Mouse (Mus musculus): ENCODE results near the gene Lin9. TPM values are rescaled to one million over a fixed set of nuclear protein-coding genes. Genes with fewer than 3 reads are reported as not detected.
"Not testable (repeated sequence)": the region's sequence is repeated elsewhere in the genome, so short reads cannot be mapped to it uniquely, and the experiment has no call there.

Gene Lin9
- 1 to 10 TPM; 2.7 to 4.6 (median 3.6) TPM for total RNA-seq (2022)

DNA sequence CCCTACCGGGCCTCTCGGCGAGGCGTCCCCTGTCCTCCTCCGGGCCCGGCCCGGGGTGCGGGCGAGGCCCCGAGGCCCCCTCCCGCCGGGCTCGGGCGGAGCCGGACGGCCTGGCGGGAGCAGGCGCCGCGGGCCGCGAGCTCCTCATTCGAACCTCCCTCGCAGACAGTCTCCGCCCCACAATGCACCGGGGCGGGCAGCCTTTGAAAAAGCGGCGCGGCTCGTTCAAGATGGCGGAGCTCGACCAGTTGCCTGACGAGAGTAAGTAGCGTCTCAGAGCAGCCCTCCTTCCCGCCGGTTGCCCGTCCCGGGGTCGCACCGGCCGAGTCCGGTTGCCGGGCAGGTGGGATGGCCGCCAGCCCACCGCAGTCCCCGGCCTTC, at the start of gene Lin9:
Gene Lin9, plus strand, starts transcription at position 14 of the 381 bp plus-strand sequence.
- DNase-seq (ENCODE audit: low spot score in 2 of 2), result peak; percentile 77 to 82

DNA sequence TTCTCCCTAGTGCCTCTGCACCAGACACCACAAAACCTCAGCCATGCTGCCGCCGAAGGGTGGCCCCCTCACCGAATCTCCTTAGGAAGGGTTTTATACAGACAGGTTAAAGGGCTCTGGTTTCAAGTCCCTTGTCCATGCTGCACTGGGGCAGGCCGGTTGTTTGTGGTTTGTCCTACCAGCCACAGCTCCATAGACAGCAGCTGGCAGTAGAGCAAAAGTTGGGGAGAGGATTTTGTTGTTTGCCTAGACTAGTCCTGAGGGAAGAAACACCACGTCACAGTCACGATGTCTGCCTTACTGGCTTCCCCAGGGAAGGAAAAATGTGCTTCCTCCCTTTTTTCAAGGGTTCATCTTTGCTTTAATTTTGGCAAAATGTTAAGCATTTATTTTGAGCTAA, 40.4 kb upstream of the Lin9 start:
- no peak for DNase-seq (ENCODE audit: low spot score in 2 of 2)

- DNase-seq (ENCODE audit: low spot score in 2 of 2), result no peak
These were observed 39.1 kb upstream of the Lin9 start for GRCm38 (mm10) chr1:180601806-180602205.

- DNase-seq (ENCODE audit: low spot score in 2 of 2), result peak; percentile 71 to 75
These were observed 36.4 kb upstream of the Lin9 start for GRCm38 (mm10) chr1:180604579-180604978.

- DNase-seq (ENCODE audit: low spot score in 2 of 2), result no peak
These were observed 34.8 kb upstream of the Lin9 start for GRCm38 (mm10) chr1:180606106-180606505.

DNA sequence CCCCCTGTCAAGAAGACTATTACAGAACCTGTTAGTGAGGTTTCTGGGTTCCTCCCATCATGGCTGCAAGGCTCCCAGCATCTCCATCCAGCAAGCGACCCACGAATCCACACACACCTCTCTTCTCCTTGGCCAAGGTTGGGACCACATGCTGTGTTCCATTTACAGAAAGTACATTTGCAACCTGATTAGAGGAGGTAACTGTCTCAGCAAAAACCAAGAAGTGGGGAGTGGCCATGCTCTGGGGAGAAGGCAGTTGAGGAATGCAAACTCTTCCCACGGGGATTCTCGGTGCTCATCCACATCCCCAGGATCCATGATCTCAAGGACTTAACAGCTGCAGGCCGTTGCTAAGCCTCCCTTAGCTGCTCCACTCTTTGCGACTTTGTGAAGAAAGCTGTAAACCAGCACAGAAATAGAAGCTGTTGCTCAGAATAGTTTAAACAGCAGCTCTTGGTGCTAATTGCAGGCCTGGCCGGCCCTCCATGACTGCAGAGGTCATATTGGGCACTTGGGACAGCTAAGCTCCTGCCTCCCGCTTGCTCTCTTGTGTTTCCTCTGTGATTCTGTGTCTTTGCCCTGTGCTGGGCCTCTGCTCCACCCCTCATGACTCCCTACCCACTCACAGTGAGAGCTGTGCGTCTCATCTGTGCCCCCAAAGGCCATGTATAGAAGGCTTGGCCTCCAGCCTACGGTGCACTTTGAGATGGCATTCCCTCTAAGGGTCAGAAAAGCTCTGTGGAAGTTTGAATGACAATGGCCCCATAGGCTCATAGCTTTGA, 34.0 kb upstream of the Lin9 start:
- no peak for DNase-seq (ENCODE audit: low spot score in 2 of 2)

- DNase-seq (ENCODE audit: low spot score in 2 of 2), result no peak
These were observed 33.4 kb upstream of the Lin9 start for GRCm38 (mm10) chr1:180607578-180607879.

DNA sequence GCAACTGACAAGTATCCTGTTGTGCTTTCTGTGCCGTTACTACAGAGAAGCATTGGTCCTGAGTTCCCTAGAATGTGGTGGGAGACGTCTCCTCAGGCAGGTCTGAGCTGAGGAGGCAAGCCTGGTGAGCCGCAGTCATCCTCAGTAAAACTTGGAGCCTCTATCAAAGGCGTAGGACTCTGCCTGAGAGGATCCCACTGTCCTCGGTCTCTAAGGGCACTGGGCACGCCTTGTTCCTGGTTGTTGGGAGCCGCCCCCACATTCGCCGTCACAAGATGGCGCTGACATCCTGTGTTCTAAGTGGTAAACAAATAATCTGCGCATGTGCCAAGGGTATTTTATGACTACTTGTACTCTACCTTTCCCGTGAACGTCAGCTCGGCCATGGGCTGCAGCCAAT, 29.1 kb upstream of the Lin9 start:
- not testable (repeated sequence) for DNase-seq (ENCODE audit: low spot score in 2 of 2)

- no peak for DNase-seq (ENCODE audit: low spot score in 2 of 2)
These were observed 24.2 kb upstream of the Lin9 start for GRCm38 (mm10) chr1:180616762-180617161.

DNA sequence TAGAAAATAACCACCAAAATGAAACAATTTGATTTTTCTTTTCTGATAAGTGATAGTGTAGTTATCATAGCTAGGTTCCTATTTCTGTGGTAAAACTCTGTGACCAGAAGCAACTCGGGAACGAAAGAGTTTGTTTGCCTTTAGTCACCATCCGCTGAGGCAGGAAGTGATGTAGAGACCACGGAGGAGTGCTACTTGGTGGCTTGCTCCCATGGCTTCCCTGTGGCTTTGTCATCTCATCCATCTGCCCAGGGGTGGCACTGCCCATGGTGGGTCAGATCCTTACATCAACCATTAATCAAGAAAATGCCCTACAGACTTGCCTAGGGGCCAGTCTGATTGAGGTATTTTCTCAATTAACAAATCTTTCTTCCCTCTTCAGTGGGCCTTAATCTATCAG, 18.6 kb upstream of the Lin9 start:
- DNase-seq (ENCODE audit: low spot score in 2 of 2), result no peak

- DNase-seq (ENCODE audit: low spot score in 2 of 2), result no peak
These were observed 17.0 kb upstream of the Lin9 start for GRCm38 (mm10) chr1:180623911-180624310.

DNA sequence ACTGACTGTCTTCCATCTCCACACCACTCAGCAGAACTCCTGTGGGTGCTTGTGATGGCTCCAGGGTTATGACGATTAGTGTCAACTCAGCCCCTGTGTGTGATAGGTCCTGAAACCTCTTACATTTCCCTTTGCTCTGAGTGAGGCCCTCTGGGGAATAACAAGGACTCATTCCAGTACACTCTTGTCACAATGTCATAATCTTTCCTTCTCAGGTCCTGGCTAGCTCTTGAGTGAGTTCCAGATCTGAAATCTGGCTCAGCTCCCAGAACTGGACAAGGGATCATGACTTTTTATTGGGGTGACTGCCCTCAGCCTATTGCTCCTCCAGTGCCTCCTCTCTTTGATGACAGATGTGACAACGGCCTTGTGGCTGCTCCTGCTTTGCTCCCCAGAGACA, 14.8 kb upstream of the Lin9 start:
- DNase-seq (ENCODE audit: low spot score in 2 of 2), result no peak

DNA sequence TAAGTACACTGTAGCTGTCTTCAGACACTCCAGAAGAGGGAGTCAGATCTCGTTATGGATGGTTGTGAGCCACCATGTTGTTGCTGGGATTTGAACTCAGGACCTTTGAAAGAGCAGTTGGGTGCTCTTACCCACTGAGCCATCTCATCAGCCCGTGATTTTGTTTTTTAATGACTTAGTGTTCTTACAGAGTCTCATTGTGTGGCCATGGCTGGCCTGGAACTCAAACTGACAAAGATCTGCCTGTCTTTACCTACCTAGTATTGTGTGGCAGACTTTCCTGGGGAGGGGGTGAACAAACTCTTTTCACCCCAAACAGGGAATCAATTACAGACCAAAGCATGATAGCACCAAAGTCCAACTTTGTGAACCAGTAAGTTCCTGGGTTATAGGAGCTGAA, 3.2 kb upstream of the Lin9 start:
- not testable (repeated sequence) for DNase-seq (ENCODE audit: low spot score in 2 of 2)

DNA sequence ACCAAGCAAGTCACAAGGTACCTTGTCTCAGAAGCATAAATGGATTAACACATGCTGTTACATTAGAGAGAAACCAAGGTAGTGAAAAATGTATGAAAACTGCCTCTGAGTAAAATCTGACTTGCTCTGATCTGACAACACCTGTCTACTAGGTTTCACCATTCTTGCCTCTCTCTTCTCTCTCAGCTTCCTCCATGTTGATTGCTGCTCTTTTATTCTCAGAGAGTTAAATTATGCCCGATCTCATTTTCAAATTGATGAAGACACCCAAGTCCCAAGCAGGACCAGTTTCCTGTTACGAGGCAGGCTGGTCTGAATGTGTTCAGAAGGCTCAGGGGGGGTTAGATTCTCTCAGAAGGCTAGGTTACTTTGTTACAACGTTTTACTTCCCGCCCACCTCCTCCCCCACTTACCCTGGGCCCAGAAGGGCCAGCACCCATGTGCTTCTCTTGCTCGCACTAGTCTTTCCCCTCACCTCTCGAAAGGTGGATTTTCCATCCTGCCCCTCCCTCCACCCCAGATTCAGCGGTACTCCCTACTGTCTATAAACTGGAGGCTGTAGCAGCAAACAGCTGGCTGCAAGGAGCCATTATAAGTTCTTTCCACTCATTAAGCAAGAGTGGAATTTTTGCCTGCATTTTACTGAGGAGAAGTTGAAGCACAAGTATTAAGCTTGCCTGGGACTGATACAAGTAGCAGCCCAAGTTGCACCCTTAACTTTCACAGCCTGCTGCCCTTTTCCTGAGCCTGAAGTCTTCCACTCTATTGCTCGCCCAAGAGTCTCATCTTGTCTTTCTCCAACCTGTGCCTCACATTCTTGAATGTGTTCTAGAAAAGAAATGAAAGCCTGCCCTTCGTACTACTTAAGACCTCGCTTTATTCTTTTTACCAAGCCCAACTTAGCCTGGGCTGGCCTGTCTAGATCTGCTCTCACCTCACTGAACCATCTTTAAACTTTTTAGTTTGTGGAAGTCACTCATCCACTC, 1.2 kb upstream of the Lin9 start:
- DNase-seq (ENCODE audit: low spot score in 2 of 2), result no peak

DNA sequence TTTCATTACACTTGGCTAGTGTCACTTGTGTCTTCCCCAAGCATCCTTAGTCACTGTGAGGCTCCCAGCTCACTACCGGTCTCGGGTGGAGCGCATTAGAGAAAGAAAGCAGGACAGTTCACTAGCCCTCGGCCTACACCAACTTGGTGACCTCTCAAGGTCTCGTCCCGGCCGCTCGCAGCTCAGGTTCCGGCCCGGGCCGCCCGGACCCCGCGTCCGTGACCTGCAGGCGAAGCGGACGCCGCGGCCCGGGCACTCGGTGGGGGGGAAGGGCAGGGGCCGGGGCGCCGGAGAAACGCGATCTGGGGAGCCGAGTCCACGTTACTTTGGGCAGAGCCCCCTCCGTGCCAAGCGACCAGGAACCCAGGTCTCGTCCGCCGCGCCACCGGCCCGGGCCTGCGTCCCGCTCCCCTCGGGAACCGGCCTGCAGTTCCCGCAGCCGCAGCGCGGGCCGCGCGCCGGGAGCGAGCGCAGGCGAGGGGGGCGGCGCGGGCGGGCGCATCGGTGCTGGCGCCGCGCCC, 285 bp upstream of the Lin9 start:
- DNase-seq (ENCODE audit: low spot score in 2 of 2), result peak in 1 of 2 experiments; percentile 5

DNA sequence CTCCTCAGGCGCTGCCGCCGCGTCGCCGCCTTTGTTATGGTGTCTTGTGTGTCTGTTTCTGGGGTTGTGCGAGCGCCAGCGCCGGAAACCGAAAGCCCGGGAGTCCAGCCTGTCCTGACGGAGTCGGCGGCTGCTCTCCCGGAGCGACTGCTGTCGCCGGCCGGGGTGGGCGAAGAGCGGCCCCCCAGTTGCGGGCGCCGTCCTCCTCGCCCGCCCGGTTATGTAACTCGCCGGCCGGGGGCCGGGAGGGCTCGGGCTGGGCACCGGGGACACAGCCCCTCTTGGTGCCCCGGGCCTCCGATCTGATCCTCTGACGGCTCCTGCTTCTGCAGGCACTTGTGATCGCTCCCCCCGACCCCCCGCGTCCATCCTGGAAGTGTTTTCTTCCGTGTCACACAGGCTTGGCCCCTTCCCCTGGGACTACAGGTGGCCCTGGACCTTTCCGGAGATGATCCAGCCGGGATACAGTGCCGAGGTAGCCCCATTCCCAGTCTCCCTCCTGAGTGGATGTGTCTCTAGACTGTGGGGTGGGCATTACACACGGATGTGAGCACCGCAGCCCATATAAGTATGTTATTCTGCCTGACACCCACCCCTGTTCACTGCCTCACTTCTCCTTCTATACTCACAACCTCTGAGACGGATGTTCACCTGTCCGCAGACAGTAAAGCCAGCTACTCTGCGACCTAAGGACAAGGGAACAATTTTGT, 723 bp downstream of the Lin9 start:
- DNase-seq (ENCODE audit: low spot score in 2 of 2), result no peak

- DNase-seq (ENCODE audit: low spot score in 2 of 2), result no peak
These were observed 1.2 kb downstream of the Lin9 start for GRCm38 (mm10) chr1:180642228-180642564.

DNA sequence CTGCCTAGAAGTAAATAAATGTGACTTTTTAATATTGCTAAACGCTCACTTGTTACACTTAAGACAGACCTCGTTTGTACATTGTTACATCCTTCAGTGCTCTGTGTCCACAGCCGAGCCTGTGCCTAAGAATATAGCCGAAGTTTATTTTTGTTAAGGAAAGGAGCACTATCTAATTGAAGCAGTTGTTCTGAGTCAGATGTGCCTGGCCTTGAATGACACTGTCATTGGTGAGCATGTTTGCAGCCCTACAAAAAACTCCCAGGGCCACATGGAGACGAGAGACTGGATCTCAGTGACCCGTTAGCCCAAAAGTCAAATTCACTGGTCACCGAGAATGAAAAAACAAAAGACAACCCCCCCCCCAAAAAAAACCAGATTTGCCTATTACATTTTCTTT, 50.3 kb downstream of the Lin9 start:
- no peak for DNase-seq (ENCODE audit: low spot score in 2 of 2)

GRCm38 (mm10) chr1:180696626-180697352, 55.8 kb downstream of the Lin9 start, which contains the start of gene Mixl1:
Mixl1 (minus strand) TSS chr1:180697034.
- no peak for DNase-seq (ENCODE audit: low spot score in 2 of 2)

GRCm38 (mm10) chr1:180698063-180698462, 57.1 kb downstream of the Lin9 start:
- DNase-seq (ENCODE audit: low spot score in 2 of 2), result no peak

DNA sequence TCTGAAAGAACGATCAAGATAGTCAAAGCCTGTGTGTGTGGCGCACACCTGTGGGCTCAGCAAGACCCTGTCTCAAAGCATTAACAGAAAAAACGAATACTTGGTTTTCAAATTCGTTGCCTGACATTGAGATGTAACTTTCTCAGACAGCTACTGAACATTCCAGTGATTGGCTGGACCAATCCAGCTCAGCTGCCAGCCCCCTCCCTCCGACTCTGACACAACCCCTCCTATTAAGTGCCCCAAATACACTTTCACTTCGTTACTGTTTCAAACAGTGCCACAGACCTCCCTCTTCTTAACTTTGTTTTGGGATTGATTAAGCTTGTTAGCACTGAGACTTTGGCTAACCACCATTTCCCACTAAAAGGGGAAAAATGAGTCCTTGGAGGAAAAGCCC, 62.5 kb downstream of the Lin9 start:
- DNase-seq (ENCODE audit: low spot score in 2 of 2), result no peak
